Mouse (Mus musculus): ENCODE data around the gene P2ry13. TPM values are rescaled to one million over a fixed set of nuclear protein-coding genes. Genes with fewer than 3 reads are reported as not detected.

Gene P2ry13
- polyA plus RNA-seq, 1 experiment from 2014 or later: 2.7 TPM

- H3K27ac ChIP-seq (ENCODE audit: low read length): no peak overlapping the region
- H3K9ac ChIP-seq (replicated peaks; ENCODE audit: low read depth): no peak overlapping the region
- DNase-seq (ENCODE audit: low spot score) (no peak), ATAC-seq (no peak)
- 68% methylated on average over 4 of the region's 4 CpGs for WGBS
- no peaks in the 10 kb centered on the region for H3K36me3 ChIP-seq (ENCODE audit: insufficient read depth, low read length)
- H3K27me3 ChIP-seq (replicated peaks; ENCODE audit: insufficient read depth, low read length): no peaks in the 10 kb centered on the region
- no peak overlapping the region for H3K4me3 ChIP-seq (ENCODE audit: low read depth, low read length)
- no peaks in the 10 kb centered on the region for H3K4me1 ChIP-seq (ENCODE audit: insufficient read depth, low read depth, low read length)
- no peak overlapping the region for H3K4me2 ChIP-seq (replicated peaks; ENCODE audit: low read depth, low read length)
- TF ChIP-seq CTCF (IDR thresholded peaks at IDR 0.05) (no peak), EP300 (IDR thresholded peaks at IDR 0.05) (no peak)
- no peaks in the 10 kb centered on the region for H3K9me3 ChIP-seq (ENCODE audit: low read length)
Observed at GRCm38 (mm10) chr3:59187336-59187735, 23.3 kb downstream of the P2ry13 start.

GRCm38 (mm10) chr3:59185662-59186061 is 25.0 kb downstream of the P2ry13 start:
- no peak overlapping the region for H3K9ac ChIP-seq (replicated peaks; ENCODE audit: low read depth)
- ATAC-seq (no peak), DNase-seq (ENCODE audit: low spot score) (no peak)
- no peak overlapping the region for H3K27ac ChIP-seq (ENCODE audit: low read length)
- H3K36me3 ChIP-seq (ENCODE audit: insufficient read depth, low read length): no peaks in the 10 kb centered on the region
- no peak overlapping the region for H3K4me3 ChIP-seq (ENCODE audit: low read depth, low read length)
- TF ChIP-seq EP300 (IDR thresholded peaks at IDR 0.05): no peak
- TF ChIP-seq CTCF (IDR thresholded peaks at IDR 0.05): no peak
- WGBS: 55% methylated on average over 4 of the region's 4 CpGs
- H3K9me3 ChIP-seq (ENCODE audit: low read length): no peaks in the 10 kb centered on the region
- no peaks in the 10 kb centered on the region for H3K4me1 ChIP-seq (ENCODE audit: insufficient read depth, low read depth, low read length)
- H3K27me3 ChIP-seq (replicated peaks; ENCODE audit: insufficient read depth, low read length): no peaks in the 10 kb centered on the region
- no peak overlapping the region for H3K4me2 ChIP-seq (replicated peaks; ENCODE audit: low read depth, low read length)

- no peak for TF ChIP-seq CTCF (IDR thresholded peaks at IDR 0.05)
- no peak for TF ChIP-seq EP300 (IDR thresholded peaks at IDR 0.05)
- Histone ChIP-seq H3K4me1 (ENCODE audit: insufficient read depth, low read depth, low read length) (no peaks in the 10 kb centered on the region), H3K27ac (ENCODE audit: low read length) (no peak overlapping the region), H3K36me3 (ENCODE audit: insufficient read depth, low read length) (no peaks in the 10 kb centered on the region), H3K4me2 (replicated peaks; ENCODE audit: low read depth, low read length) (no peak overlapping the region), H3K4me3 (ENCODE audit: low read depth, low read length) (no peak overlapping the region), H3K9me3 (ENCODE audit: low read length) (no peaks in the 10 kb centered on the region), H3K27me3 (replicated peaks; ENCODE audit: insufficient read depth, low read length) (no peaks in the 10 kb centered on the region), H3K9ac (replicated peaks; ENCODE audit: low read depth) (no peak overlapping the region)
- DNase-seq (ENCODE audit: low spot score): no peak
- no peak for ATAC-seq
Observed at GRCm38 (mm10) chr3:59182129-59182528, 28.6 kb downstream of the P2ry13 start.

- no peak overlapping the region for H3K27ac ChIP-seq (ENCODE audit: low read length)
- no peaks in the 10 kb centered on the region for H3K36me3 ChIP-seq (ENCODE audit: insufficient read depth, low read length)
- H3K4me3 ChIP-seq (ENCODE audit: low read depth, low read length): no peak overlapping the region
- H3K27me3 ChIP-seq (replicated peaks; ENCODE audit: insufficient read depth, low read length): no peaks in the 10 kb centered on the region
- 57% methylated on average over 5 of the region's 5 CpGs for WGBS
- H3K4me1 ChIP-seq (ENCODE audit: insufficient read depth, low read depth, low read length): no peaks in the 10 kb centered on the region
- no peaks in the 10 kb centered on the region for H3K9me3 ChIP-seq (ENCODE audit: low read length)
- TF ChIP-seq EP300 (IDR thresholded peaks at IDR 0.05): no peak
- TF ChIP-seq CTCF (IDR thresholded peaks at IDR 0.05): no peak
- ATAC-seq (peak; percentile 30; the same call in 1 of the 2 replicates), DNase-seq (ENCODE audit: low spot score) (no peak)
- H3K4me2 ChIP-seq (replicated peaks; ENCODE audit: low read depth, low read length): no peak overlapping the region
- H3K9ac ChIP-seq (replicated peaks; ENCODE audit: low read depth): no peak overlapping the region
Observed at GRCm38 (mm10) chr3:59181134-59181533, 29.5 kb downstream of the P2ry13 start.

GRCm38 (mm10) chr3:59176871-59177270 is 33.8 kb downstream of the P2ry13 start:
- no peak overlapping the region for H3K27ac ChIP-seq (ENCODE audit: low read length)
- DNase-seq (ENCODE audit: low spot score) (no peak), ATAC-seq (no peak)
- no peaks in the 10 kb centered on the region for H3K27me3 ChIP-seq (replicated peaks; ENCODE audit: insufficient read depth, low read length)
- no peak overlapping the region for H3K9ac ChIP-seq (replicated peaks; ENCODE audit: low read depth)
- 65% methylated on average over 5 of the region's 5 CpGs for WGBS
- H3K4me1 ChIP-seq (ENCODE audit: insufficient read depth, low read depth, low read length): no peaks in the 10 kb centered on the region
- H3K4me3 ChIP-seq (ENCODE audit: low read depth, low read length): no peak overlapping the region
- H3K36me3 ChIP-seq (ENCODE audit: insufficient read depth, low read length): no peaks in the 10 kb centered on the region
- H3K9me3 ChIP-seq (ENCODE audit: low read length): no peaks in the 10 kb centered on the region
- no peak overlapping the region for H3K4me2 ChIP-seq (replicated peaks; ENCODE audit: low read depth, low read length)
- no peak for TF ChIP-seq EP300 (IDR thresholded peaks at IDR 0.05)
- TF ChIP-seq CTCF (IDR thresholded peaks at IDR 0.05): no peak

GRCm38 (mm10) chr3:59175234-59175633 is 35.4 kb downstream of the P2ry13 start:
- H3K4me2 ChIP-seq (replicated peaks; ENCODE audit: low read depth, low read length): no peak overlapping the region
- 20% methylated on average over 5 of the region's 5 CpGs for WGBS
- TF ChIP-seq EP300 (IDR thresholded peaks at IDR 0.05) (no peak), CTCF (IDR thresholded peaks at IDR 0.05) (peak; percentile 97)
- no peaks in the 10 kb centered on the region for H3K9me3 ChIP-seq (ENCODE audit: low read length)
- H3K27me3 ChIP-seq (replicated peaks; ENCODE audit: insufficient read depth, low read length): no peaks in the 10 kb centered on the region
- no peak overlapping the region for H3K27ac ChIP-seq (ENCODE audit: low read length)
- H3K9ac ChIP-seq (replicated peaks; ENCODE audit: low read depth): no peak overlapping the region
- ATAC-seq: peak; percentile 73
- no peaks in the 10 kb centered on the region for H3K4me1 ChIP-seq (ENCODE audit: insufficient read depth, low read depth, low read length)
- H3K36me3 ChIP-seq (ENCODE audit: insufficient read depth, low read length): no peaks in the 10 kb centered on the region
- no peak overlapping the region for H3K4me3 ChIP-seq (ENCODE audit: low read depth, low read length)
- peak; percentile 82 for DNase-seq (ENCODE audit: low spot score)
